Mouse (Mus musculus) heart, adult 2 months (tissue): ENCODE measurements around the gene Gm3250.

Source experiments
- CTCF ChIP-seq: fragments of 200-600 bp; IDR thresholded peaks from 2 replicates; pipeline ENCODE4 v1.8.1; 2022; ENCODE audit warnings: antibody characterized with exemption, mild to moderate bottlenecking, moderate library complexity
- POLR2A ChIP-seq: fragments of 200-500 bp; IDR thresholded peaks from 2 replicates; pipeline ENCODE4 v1.6.1; 2011; ENCODE audit warnings: mild to moderate bottlenecking, low read depth, low read length, control low read depth; ENCODE audit not compliant: insufficient read depth

- TF ChIP-seq CTCF, result no peak
- no peak for TF ChIP-seq POLR2A
These were observed 36.2 kb upstream of the Gm3250 start for GRCm38 (mm10) chr10:77818523-77818922.
